Mouse (Mus musculus) forebrain, embryonic 13.5 days (tissue): Measurements from ENCODE around the gene Nlrp6. TPM values are rescaled to one million over a fixed set of nuclear protein-coding genes. Genes with fewer than 3 reads are reported as not detected.

Source experiments
- ATAC-seq: fragments of 200-750 bp; cut with Nextera tagmentation; 2 replicates; pipeline ENCODE4 v1.8.0; 2017
- H3K27ac ChIP-seq: fragments of 300-500 bp; sonication (generic); 2 replicates; pipeline ENCODE4 v1.5.1; 2015; ENCODE audit warnings: inconsistent platforms, mild to moderate bottlenecking, moderate library complexity
- H3K27me3 ChIP-seq: fragments of 300-500 bp; sonication (generic); 2 replicates; pipeline ENCODE4 v1.6.1; 2015; ENCODE audit warnings: mild to moderate bottlenecking, inconsistent platforms
- H3K36me3 ChIP-seq: fragments of 300-500 bp; sonication (generic); 2 replicates; pipeline ENCODE4 v1.6.1; 2015; ENCODE audit warnings: mild to moderate bottlenecking, inconsistent platforms; ENCODE audit not compliant: poor library complexity, severe bottlenecking
- H3K4me1 ChIP-seq: fragments of 300-500 bp; sonication (generic); 2 replicates; pipeline ENCODE4 v1.6.1; 2015; ENCODE audit warnings: inconsistent platforms
- H3K4me2 ChIP-seq: fragments of 300-500 bp; sonication (generic); 2 replicates; pipeline ENCODE4 v1.6.1; 2015; ENCODE audit warnings: inconsistent platforms, mild to moderate bottlenecking, moderate library complexity
- H3K4me3 ChIP-seq: fragments of 300-500 bp; sonication (generic); 2 replicates; pipeline ENCODE4 v1.5.1; 2015; ENCODE audit warnings: mild to moderate bottlenecking, inconsistent platforms
- H3K9ac ChIP-seq: fragments of 300-500 bp; sonication (generic); 2 replicates; pipeline ENCODE4 v1.6.1; 2015; ENCODE audit warnings: mild to moderate bottlenecking, inconsistent platforms
- H3K9me3 ChIP-seq: fragments of 300-500 bp; sonication (generic); replicated peaks from 2 replicates; pipeline ENCODE4 v1.6.1; 2016; ENCODE audit warnings: inconsistent platforms
- WGBS: fragments of 180-500 bp; shearing (Covaris S2); methylation state at CpG from one replicate; pipeline ENCODE4 v1.1.7; 2015; 5-methylcytosine and 5-hydroxymethylcytosine counted together
- polyA plus RNA-seq: library from polyadenylated mRNA; unstranded; fragments of >200 nt; fragmentation: Nextera tagmentation; extraction: Ambion mirVana; gene quantifications from 2 replicates; pipeline ENCODE4 v1.2.1, GENCODE M21; 2015

Nlrp6 gene
- polyA plus RNA-seq, 1 experiment from 2014 or later, result 0.22 TPM

DNA sequence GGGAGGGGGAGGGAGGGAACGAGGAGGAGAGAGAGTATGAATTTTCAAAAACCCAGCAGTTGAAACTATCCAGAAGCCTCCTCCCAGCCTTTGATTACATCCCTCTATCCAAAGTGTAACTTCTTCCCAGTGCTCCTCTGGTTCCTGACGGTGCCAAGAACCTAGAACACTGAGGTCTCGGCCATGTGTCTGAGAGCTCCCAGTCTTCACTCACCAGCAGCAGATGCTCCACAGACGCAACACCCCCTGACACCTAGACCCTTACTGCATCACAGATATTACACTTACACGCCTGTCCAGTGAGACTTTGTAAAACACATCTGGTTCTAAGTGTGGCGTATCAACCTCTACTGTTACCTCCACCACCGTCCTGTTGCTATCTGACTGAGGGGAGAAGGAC lies 31.7 kb downstream of the Nlrp6 start:
- ATAC-seq, result no peak

DNA sequence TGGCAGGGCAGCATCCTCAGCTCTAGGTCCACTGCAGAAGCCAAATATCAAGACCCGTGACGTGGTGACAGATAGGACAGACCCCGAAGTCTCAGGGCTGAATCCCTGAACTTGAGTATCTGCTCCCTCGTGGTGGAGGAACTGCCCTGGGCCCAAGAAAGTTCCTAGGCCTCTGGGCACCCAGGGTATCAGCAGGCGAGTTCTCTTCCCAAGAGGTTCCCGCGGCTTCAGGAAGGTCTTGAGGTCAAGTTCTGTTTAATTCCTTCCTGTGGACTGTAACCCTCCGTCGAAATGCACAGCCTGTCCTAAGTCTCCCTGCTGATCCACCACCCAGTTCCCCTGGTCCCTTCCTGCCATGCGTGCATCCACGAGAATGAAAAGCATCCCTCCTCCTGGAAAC lies 32.4 kb downstream of the Nlrp6 start:
- 88% methylated on average over 11 of the region's 11 CpGs for WGBS
- peaks cover 25% of the 10 kb centered on the region for H3K4me1 ChIP-seq
- no peak overlapping the region for H3K4me3 ChIP-seq
- H3K27ac ChIP-seq, result no peak overlapping the region
- no peak overlapping the region for H3K4me2 ChIP-seq
- H3K27me3 ChIP-seq, result peaks cover 3% of the 10 kb centered on the region; the same call in 1 of the 2 replicates
- no peak overlapping the region for H3K9ac ChIP-seq
- ATAC-seq, result no peak
- no peaks in the 10 kb centered on the region for H3K9me3 ChIP-seq
- H3K36me3 ChIP-seq, result 0 out of 2 replicates have a peak, but pooled peaks cover 6% of the 10 kb centered on the region

More for the DNA sequence above, 31.7 kb downstream of the Nlrp6 start:
- no peaks in the 10 kb centered on the region for H3K9me3 ChIP-seq
- 88% methylated on average over 7 of the region's 7 CpGs for WGBS
- 0 out of 2 replicates have a peak, but pooled peaks cover 6% of the 10 kb centered on the region for H3K36me3 ChIP-seq
- H3K4me2 ChIP-seq, result no peak overlapping the region
- H3K9ac ChIP-seq, result no peak overlapping the region
- H3K4me1 ChIP-seq, result peaks cover 25% of the 10 kb centered on the region
- H3K4me3 ChIP-seq, result no peak overlapping the region
- no peaks in the 10 kb centered on the region for H3K27me3 ChIP-seq
- no peak overlapping the region for H3K27ac ChIP-seq

DNA sequence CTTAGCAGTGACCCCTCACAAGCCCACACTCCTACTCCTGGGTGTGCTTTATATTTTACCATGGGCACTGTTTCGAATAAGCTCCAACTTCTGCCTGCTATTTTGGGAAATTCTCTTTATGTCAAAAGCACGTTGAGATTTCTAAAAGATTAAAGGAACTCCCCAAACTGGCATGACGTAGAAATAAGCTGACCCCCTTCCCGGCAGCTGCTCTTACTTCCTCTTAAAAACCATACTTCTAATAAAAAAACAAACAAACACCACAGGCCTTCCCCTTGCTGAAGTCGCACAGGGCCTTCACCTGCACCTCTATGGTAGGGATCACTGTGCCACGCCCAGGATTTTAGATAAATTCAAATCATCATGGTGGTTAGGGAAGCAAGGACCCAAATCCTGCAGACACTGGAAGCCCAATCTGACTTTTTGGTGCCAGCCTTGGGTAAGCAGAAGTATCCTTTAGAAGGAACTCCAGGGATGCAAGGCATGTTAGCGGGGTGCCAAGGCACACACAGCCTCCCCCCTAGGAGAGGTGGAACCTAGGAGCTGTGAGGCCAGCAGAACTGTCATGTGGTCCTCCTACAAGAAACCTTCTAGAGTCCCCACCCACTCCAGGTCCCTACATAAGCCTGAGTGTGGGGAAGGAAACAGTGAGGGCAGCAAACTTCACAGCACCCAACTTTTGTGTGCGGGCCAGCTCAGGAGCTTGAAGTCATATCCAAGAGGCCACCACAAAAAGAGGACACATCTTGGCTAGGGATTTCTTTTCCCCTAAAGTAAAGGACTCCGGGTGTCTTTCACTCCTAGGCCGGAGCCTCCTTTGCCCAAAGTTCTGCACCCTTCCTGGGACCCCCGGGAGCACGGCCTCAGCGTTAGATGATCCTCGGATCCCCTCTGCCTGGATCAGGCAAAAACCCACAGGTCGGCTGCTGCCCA lies 33.4 kb downstream of the Nlrp6 start:
- Histone ChIP-seq H3K27me3 (peaks cover 5% of the 10 kb centered on the region; the same call in 1 of the 2 replicates), H3K27ac (no peak overlapping the region), H3K4me2 (peak overlapping the region; percentile 61), H3K9me3 (no peaks in the 10 kb centered on the region), H3K4me1 (peaks cover 32% of the 10 kb centered on the region), H3K9ac (0 out of 2 replicates have a peak overlapping the region, but pooled peaks have one; percentile 46), H3K36me3 (no peaks in the 10 kb centered on the region), H3K4me3 (peak overlapping the region; percentile 35; the same call in 1 of the 2 replicates)
- ATAC-seq, result no peak
- 71% methylated on average over 15 of the region's 15 CpGs for WGBS

DNA sequence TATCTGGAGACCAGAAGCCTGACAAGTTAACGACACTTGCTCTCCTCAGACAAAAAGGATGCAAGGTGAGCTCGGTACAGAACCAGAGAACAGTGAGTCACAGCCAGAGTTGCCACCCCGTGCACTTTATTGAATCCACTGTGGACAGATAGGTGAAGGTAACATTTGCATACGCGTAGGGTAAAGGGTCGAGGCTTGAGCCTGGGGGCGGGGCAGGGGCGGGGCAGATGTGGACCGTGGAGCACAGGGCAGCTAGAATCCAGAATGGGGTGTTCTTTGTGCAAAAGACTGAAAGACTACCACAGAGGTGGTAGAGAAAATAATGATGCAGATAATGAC lies 34.0 kb downstream of the Nlrp6 start:
- 11% methylated on average over 9 of the region's 9 CpGs for WGBS
- Histone ChIP-seq H3K9me3 (no peaks in the 10 kb centered on the region), H3K36me3 (no peaks in the 10 kb centered on the region), H3K9ac (0 out of 2 replicates have a peak overlapping the region, but pooled peaks have one; percentile 46), H3K27me3 (peaks cover 5% of the 10 kb centered on the region; the same call in 1 of the 2 replicates), H3K4me1 (peaks cover 38% of the 10 kb centered on the region), H3K4me3 (peak overlapping the region; percentile 35), H3K4me2 (peak overlapping the region; percentile 61), H3K27ac (no peak overlapping the region)
- ATAC-seq, result no peak

DNA sequence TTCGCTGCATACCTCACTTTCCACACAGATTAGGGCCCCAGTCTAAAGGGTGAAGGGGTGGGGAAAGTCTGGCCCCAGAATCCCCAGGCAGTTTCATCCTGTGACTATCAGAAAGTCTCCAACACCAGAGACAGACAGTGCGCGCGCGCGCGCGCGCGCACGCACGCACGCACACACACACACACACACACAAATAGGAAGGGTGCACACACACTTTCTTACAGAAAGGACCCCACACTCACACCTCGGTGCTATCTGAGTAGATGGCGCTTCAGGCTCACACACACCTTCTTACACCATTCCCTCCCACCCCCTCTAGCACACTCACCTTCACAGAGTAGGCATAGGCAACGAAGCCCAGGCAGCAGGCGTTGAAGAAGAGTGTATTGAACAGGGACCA lies 34.6 kb downstream of the Nlrp6 start:
- Histone ChIP-seq H3K4me1 (peaks cover 35% of the 10 kb centered on the region), H3K9ac (peak overlapping the region; percentile 46; the same call in 1 of the 2 replicates), H3K36me3 (no peaks in the 10 kb centered on the region), H3K27ac (no peak overlapping the region), H3K4me2 (peak overlapping the region; percentile 61), H3K4me3 (peak overlapping the region; percentile 35), H3K27me3 (peaks cover 5% of the 10 kb centered on the region; the same call in 1 of the 2 replicates), H3K9me3 (no peaks in the 10 kb centered on the region)
- 0 out of 2 replicates have a peak, but pooled peaks have one; percentile 24 for ATAC-seq
- WGBS, result 16% methylated on average over 17 of the region's 17 CpGs

DNA sequence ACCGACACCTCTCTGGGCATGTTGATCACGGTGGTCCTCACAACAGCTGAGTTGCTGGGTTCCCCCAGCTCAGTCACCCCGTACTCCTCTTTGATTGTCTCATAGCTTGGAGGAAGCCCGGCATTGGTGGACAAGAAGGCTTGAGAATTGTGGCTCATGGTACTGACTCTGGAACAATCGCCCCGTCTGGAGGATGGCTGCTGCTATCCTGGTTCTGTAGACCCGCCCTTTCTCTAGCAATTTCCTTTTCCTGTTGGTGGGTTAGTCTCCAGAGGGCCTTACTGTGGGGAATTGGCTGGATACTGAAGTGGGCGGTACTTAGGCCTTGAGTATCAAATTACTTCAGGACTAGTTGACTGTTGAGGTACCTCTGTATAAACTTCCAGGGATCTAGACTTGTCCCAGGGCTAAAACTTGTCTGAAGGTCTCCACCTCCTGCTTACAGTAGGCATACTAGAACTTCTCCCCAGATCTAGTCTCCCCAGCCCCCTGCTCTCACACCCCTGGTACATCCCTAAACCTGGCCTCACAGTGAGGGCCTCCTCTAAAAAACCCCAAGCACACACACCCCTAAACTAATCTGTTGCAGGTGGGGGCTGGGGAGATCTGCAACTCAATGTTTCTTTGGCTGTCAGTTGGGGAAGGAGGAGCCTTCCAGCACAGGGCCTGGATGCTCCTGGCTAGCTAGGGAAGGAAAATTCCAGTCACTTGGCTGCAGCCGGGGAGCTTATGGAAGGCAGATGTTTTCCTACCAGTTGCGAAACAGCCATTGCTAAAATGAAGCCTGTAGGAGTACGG lies 35.3 kb downstream of the Nlrp6 start, which contains the start of the genes Gm45717 and Ifitm2:
TSS of gene Gm45717 (minus strand) at position 180 of the 798 bp plus-strand sequence.
TSS of gene Ifitm2 (minus strand) at position 230 of the 798 bp plus-strand sequence.
- Histone ChIP-seq H3K4me3 (peak within 1 kb of the TSS; percentile 35), H3K36me3 (no peaks in the 10 kb centered on the region), H3K27ac (no peak within 1 kb of the TSS), H3K9me3 (no peaks in the 10 kb centered on the region), H3K4me1 (peaks cover 29% of the 10 kb centered on the region), H3K4me2 (peak within 1 kb of the TSS; percentile 61), H3K9ac (peak within 1 kb of the TSS; percentile 46; the same call in 1 of the 2 replicates), H3K27me3 (peaks cover 5% of the 10 kb centered on the region; the same call in 1 of the 2 replicates)
- WGBS, result 27% methylated on average over 11 of the region's 11 CpGs
- peak; percentile 61; the same call in 1 of the 2 replicates for ATAC-seq

DNA sequence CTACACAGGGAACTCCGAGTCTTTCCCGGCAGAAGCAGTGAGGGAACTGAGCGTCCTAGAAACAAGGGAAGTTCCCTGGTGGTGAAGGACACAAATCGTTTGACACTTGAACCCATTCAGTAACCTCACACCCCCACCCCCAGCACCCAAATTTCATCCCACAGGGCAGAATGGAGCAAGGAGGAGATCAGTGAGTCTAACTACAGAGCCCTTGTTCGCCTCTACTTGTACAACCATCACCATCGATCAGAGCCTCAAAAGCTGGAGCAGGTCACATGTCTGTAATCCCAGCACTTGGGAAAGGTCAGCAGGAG lies 35.8 kb downstream of the Nlrp6 start:
- Histone ChIP-seq H3K4me1 (peaks cover 29% of the 10 kb centered on the region), H3K27me3 (peaks cover 5% of the 10 kb centered on the region; the same call in 1 of the 2 replicates), H3K27ac (no peak overlapping the region), H3K9me3 (no peaks in the 10 kb centered on the region), H3K9ac (no peak overlapping the region), H3K36me3 (no peaks in the 10 kb centered on the region), H3K4me2 (no peak overlapping the region), H3K4me3 (no peak overlapping the region)
- ATAC-seq, result no peak
- 60% methylated on average over 6 of the region's 6 CpGs for WGBS

DNA sequence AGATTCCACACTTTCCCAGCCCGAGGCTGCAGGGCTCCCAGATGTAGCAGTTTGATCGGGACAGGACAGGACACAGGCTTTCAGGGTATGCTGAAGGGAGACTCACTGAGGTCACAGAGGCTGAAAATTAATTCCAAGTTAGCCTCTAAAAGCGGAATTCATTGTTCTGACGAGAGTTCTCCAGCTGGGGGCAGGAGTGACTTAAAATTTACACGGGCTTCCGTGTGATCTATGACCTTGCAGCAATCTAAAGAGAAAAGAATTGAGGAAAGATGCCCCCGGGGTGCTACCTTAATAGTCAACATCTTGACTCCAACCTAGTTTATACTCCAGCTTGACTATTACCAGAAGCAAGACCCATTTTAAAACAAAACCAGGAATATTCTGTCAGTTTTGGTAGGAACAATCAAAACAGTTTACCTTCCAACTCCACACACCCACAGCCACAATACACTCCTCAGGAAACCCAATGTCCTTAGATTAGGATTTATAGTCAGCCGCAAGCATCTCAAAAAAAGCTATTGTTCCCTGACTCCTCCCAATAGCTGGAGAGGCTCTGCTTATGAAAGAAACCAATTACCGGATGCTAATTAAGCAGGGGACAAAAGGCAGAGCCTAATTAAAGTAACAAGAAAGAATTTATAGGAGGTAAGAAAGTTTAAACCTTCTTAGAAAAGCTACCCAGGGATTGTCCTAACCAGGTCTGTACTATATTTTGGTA lies 38.6 kb downstream of the Nlrp6 start:
- Histone ChIP-seq H3K9ac (no peak overlapping the region), H3K36me3 (no peaks in the 10 kb centered on the region), H3K4me2 (no peak overlapping the region), H3K4me1 (peaks cover 29% of the 10 kb centered on the region), H3K9me3 (no peaks in the 10 kb centered on the region), H3K27me3 (peaks cover 5% of the 10 kb centered on the region; the same call in 1 of the 2 replicates), H3K27ac (no peak overlapping the region; the same call in 1 of the 2 replicates), H3K4me3 (no peak overlapping the region)
- no peak for ATAC-seq
- WGBS, result under 1% methylated on average over 9 of the region's 9 CpGs

DNA sequence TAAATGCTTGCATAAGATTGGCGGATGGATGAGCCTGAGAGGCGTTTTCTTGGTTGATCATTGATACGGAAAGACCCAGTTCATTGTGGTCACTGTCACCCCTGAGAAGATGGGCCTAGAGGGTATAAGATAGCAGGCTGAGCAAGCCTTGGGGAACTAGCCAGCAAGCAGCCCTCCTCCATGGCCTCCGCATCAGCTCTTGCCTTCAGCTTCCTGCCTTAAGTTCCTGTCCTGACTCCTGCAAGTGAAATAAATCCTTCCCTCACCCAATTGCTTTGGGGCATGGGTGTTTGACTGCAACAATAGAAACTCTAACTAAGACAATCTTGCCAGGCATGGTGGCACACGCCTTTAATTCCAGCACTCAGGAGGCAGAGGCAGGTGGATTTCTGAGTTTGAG lies 39.3 kb downstream of the Nlrp6 start:
- Histone ChIP-seq H3K27me3 (peaks cover 5% of the 10 kb centered on the region; the same call in 1 of the 2 replicates), H3K9me3 (no peaks in the 10 kb centered on the region), H3K9ac (no peak overlapping the region), H3K4me3 (no peak overlapping the region), H3K36me3 (no peaks in the 10 kb centered on the region), H3K4me2 (no peak overlapping the region), H3K4me1 (peaks cover 24% of the 10 kb centered on the region), H3K27ac (no peak overlapping the region)
- no peak for ATAC-seq
- 36% methylated on average over 5 of the region's 5 CpGs for WGBS

DNA sequence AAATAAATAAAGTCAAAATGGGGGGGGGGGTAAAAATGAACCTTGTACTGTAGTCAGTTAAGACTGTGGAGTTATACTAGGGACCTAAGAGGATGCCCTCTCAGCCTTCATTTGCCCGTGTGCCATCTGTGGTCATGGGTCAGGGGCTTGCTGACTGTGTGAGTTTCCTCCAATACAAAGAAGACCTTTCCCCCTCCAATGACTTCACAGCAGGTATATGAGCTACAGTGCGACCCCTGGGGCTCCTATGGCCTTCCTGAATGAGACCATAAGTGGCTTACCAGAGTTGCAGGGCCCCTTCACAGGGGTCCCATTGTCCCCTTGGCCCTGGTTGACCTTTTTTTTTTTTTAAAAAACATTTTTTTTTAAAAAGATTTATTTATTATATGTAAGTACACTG lies 40.7 kb downstream of the Nlrp6 start:
- peaks cover 5% of the 10 kb centered on the region; the same call in 1 of the 2 replicates for H3K27me3 ChIP-seq
- no peak overlapping the region for H3K4me2 ChIP-seq
- H3K4me1 ChIP-seq, result peaks cover 17% of the 10 kb centered on the region
- no peak overlapping the region for H3K9ac ChIP-seq
- 64% methylated on average over 2 of the region's 2 CpGs for WGBS
- H3K4me3 ChIP-seq, result no peak overlapping the region
- H3K36me3 ChIP-seq, result no peaks in the 10 kb centered on the region
- no peaks in the 10 kb centered on the region for H3K9me3 ChIP-seq
- ATAC-seq, result no peak
- no peak overlapping the region for H3K27ac ChIP-seq

DNA sequence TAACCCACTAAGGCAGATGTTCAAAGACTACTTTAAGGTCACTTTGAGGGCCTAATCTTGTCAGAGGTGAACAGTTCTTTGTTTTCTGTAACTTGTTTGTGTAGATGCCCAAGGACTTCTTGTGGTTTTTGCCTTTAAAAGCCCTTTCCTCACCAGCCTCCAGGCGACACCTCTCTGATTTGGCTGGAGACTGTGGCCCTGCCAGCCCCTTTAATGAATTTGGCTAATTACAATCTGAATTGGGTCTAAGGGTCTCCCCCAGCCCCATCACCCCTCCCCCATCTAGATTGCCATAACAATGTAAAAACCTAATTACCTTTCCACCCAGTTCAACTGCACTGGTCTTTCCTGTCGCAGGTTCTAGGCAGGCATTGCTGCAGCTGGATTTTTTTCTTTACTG lies 42.0 kb downstream of the Nlrp6 start:
- Histone ChIP-seq H3K27ac (no peak overlapping the region), H3K9ac (no peak overlapping the region), H3K36me3 (no peaks in the 10 kb centered on the region), H3K4me2 (no peak overlapping the region), H3K27me3 (peaks cover 5% of the 10 kb centered on the region; the same call in 1 of the 2 replicates), H3K9me3 (no peaks in the 10 kb centered on the region), H3K4me3 (no peak overlapping the region), H3K4me1 (peaks cover 18% of the 10 kb centered on the region)
- WGBS, result 33% methylated on average over 2 of the region's 2 CpGs
- no peak for ATAC-seq
